Mouse (Mus musculus): Measurements from ENCODE around the gene Cd160. TPM values are rescaled to one million over a fixed set of nuclear protein-coding genes. Genes with fewer than 3 reads are reported as not detected.

Cd160 gene
- total RNA-seq (2021): under 1 TPM; 0.36 to 0.54 TPM
- long read RNA-seq, experiment 1: 0 reads
- long read RNA-seq, experiment 2: 0 reads

DNA sequence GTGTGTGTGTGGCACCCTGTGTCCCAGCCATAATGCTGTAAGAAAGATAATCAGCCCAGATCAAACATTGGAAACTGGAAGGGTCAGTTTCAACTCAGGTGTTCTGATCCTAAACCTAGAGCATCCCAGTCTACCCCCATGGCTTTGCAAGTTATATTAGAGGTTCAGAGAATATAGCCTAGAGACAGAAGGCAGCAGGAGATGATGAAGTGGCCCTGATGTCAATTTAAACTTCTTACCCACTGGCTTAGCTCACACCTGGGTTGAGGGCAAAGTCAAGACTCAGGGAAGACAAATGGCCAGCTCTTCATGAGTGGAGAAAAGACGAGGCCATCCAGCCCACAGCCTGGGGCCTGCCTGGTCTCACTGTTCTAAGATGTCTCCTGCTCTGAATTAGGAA, at the start of gene Cd160, which contains the start of gene Pdzk1:
TSS of gene Cd160 (minus strand) at position 368 of the 400 bp plus-strand sequence.
TSS of gene Pdzk1 (plus strand) at position 301 of the 400 bp plus-strand sequence.
- no peak for DNase-seq (ENCODE audit: low spot score in 2 of 2)

- DNase-seq (ENCODE audit: low spot score in 2 of 2): no peak
Measured at GRCm38 (mm10) chr3:96874808-96875571, 45.8 kb upstream of the Cd160 start.

- no peak for DNase-seq (ENCODE audit: low spot score in 2 of 2)
Measured at GRCm38 (mm10) chr3:96872501-96872900, 43.4 kb upstream of the Cd160 start.

- no peak for DNase-seq (ENCODE audit: low spot score in 2 of 2)
Measured at GRCm38 (mm10) chr3:96871070-96871469, 41.9 kb upstream of the Cd160 start.

DNA sequence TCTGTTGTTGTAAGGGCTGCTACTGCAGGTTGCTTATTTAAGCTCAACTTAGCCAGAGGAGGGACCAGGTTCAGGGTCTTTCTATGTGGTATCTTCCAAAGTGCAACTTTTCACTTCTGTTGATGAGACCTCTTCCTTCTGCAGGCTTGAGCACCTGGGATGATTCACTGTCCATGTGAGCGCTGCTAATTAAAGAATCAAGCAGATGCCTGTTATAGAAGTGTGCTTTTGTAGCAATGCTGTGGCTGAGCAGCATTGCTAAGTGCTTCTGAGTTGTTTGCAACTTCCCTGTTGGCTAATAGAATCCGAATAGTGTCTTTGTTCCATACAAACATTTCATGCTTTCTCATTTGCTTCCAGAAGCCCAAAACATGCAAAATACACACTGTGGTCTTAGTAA, 41.1 kb upstream of the Cd160 start:
- no peak for DNase-seq (ENCODE audit: low spot score in 2 of 2)

- DNase-seq (ENCODE audit: low spot score in 2 of 2): peak in 1 of 2 experiments; percentile 12
Measured at GRCm38 (mm10) chr3:96869091-96869490, 39.9 kb upstream of the Cd160 start.

- peak in 1 of 2 experiments; percentile 13 for DNase-seq (ENCODE audit: low spot score in 2 of 2)
Measured at GRCm38 (mm10) chr3:96868566-96868965, 39.4 kb upstream of the Cd160 start.

DNA sequence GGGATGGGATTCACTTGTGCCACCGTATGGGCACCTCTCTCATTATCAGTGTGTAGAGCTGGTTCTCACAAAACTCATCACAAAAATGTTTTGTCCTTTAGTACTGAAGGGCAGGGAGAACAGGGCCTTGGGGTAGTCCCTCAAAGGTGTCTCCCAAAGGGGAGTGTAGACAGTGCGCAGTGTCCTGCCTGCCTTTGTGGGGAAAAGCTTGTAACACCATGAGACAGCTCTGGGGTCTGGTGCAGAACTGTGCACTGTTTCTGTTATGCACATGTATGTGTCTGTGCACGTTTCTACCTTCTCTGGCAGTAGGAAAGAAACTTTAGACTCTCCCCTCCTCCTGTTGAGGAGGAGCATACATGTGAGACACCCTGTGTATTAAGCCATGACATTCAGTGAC, 38.7 kb upstream of the Cd160 start:
- no peak for DNase-seq (ENCODE audit: low spot score in 2 of 2)

DNA sequence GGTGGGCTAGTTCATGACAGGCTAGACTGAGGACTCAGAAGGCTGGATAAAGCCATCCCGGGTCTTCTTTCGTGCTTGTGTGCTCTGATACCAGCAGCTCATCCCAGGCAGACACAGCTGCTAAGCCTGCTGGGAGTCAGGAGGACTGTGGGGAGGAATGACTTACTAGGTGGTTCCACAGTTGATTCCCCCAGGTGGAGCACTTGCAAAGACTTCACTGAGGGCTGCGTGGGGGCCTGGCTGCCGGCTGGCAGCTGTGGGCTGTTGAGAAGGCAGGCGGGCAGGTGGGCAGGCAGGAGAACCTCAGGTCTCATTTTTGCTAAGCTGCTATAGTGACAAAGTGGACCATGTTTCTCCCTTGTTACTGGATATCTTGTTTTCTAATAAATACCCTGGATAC, 31.3 kb upstream of the Cd160 start:
- peak in 1 of 2 experiments; percentile 17 for DNase-seq (ENCODE audit: low spot score in 2 of 2)

DNA sequence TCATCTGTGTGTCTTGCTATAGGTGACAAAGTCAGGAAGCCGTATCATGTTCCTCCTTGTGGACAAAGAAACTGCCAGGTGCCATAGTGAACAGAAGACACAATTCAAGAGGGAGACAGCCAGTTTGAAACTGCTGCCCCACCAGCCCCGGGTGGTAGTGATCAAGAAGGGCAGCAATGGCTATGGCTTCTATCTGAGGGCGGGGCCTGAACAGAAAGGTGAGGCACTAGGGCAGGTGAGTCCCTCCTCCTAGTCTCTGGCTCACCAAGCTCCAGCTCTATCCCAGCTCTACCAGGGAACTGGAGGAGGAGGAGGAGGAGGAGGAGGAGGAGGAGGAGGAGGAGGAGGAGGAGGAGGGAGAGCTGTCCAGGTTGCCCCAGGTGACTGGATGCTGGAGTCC, 26.7 kb upstream of the Cd160 start:
- peak in 1 of 2 experiments; percentile 2 for DNase-seq (ENCODE audit: low spot score in 2 of 2)

DNA sequence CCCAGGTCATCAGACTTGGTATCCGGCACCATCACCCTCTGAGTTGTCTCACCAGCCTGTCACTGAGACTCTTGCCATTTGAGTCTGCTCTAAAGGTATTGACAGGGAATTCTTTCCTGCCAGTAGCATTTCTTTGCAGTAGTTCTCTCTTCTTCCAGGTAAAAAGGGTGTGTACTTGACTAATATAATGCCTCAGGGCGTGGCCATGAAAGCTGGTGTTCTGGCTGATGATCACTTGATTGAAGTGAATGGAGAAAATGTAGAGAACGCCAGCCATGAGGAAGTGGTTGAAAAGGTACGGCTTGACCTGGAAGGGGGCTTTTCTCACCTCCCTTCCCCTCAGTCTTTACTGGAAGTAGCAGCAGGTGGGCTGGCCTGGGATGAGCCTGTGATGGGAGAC, 25.2 kb upstream of the Cd160 start:
- DNase-seq (ENCODE audit: low spot score in 2 of 2): no peak

DNA sequence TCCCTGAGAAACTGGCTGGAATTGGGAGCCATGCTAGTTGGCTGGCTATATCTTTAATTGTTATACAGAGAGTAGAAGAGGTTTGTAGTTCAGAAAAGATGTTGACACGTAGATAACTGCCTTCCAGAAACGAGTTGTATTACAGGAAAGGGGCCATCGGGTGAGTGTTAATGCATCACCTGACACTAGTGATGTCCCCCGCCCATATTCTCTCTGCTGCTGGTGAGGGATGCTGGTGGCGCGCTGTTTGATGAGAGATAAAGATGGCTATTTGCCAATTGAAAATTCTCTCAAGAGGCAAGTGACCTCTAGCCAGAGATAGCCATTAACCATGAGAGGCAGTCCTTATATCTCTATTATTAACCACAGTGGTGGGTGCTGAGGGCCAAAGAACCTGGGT, 23.4 kb upstream of the Cd160 start:
- DNase-seq (ENCODE audit: low spot score in 2 of 2): no peak

- no peak for DNase-seq (ENCODE audit: low spot score in 2 of 2)
Measured at GRCm38 (mm10) chr3:96849168-96849727, 20.1 kb upstream of the Cd160 start.

GRCm38 (mm10) chr3:96848470-96848869, 19.3 kb upstream of the Cd160 start:
- no peak for DNase-seq (ENCODE audit: low spot score in 2 of 2)

DNA sequence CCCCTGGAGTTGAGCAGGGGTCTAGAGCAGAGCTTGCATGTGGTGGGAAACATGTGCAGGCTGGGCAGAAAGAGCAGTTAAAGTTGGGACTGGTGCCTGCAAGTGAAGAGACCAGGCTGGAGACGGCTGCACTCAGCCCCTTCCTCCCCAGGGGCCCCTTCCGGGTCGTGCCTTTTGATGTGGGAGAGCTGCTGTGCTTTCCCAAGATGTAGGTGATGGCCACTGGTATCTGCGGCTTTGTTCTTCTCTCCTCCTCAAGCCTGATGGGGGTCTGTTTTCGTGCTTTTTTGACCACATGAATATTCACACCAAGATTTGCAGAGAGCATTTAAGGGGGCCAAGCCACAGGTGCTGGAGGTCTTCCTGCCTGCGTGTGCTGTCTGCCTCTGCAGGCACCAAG, 18.5 kb upstream of the Cd160 start:
- no peak for DNase-seq (ENCODE audit: low spot score in 2 of 2)

DNA sequence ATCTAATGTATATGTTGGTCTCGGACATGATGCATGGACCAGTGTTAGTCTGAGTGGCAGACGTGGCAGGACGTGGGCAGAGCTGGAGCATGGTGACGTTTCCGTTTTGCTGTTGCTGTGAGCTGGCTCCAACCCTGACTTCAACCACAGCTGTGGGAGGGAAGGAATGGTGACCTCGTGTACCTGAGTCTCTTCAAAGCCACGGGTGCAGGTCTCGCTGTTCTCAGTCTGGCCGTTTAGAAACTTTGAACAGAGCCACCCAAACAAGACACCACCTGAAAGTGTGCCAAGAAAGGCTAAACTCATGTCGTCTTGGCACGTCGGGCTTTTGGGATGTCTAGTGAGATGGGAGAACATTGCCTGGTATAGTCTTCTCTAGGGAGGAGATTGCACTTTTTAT, 17.8 kb upstream of the Cd160 start:
- DNase-seq (ENCODE audit: low spot score in 2 of 2): no peak

- DNase-seq (ENCODE audit: low spot score in 2 of 2): peak in 1 of 2 experiments; percentile 31
Measured at GRCm38 (mm10) chr3:96845806-96846205, 16.7 kb upstream of the Cd160 start.

DNA sequence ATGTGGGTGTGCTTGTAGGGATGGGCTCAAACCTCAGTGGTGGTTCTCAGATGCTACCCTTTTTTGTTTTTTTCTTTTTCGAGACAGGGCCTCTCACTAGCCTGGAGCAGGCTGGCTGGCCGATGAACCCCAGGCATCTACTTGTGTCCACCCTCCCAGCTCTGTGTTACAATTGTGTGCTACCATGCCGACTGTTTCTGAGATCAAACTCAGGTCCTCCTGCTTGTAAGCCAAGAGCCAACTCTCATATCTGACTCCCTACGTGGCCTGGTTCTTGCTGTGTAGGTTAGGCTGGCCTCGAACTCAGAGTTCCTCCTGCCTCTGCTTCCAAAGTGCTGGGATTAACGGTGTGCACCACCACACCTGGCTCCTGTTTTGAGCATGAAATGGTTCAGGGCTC, 16.0 kb upstream of the Cd160 start:
- DNase-seq (ENCODE audit: low spot score in 2 of 2): no peak

DNA sequence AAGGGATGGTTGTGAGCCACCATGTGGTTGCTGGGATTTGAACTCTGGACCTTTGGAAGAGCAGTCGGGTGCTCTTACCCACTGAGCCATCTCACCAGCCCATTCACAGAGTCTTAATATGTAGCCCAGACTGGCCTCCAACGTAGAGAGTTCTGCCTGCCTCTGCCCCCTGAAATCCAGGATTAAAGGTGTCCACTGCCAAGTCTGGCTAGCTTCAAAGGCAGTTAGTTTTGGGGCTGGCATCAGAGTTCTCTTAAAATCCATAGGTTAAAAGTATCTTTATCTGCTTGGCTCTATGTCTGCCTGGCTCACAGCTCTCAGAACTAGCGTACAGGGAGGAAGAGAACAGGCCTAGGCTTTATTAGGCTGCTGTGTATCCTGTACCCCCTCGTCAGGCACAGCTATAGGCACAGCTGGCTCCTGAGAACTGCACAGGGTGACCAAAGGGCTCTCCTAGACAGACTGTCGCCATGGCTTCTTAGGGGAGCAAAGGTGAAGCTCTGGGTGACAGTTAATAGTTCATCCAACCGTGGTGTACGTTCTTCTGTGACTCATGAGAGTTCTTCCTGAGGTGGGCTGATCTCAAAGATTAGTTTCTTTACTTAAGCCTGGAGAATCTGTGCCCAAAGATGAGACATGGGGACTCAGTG, 10.0 kb upstream of the Cd160 start:
- no peak for DNase-seq (ENCODE audit: low spot score in 2 of 2)

- DNase-seq (ENCODE audit: low spot score in 2 of 2): no peak
Measured at GRCm38 (mm10) chr3:96836414-96836813, 7.3 kb upstream of the Cd160 start.

GRCm38 (mm10) chr3:96834587-96835348, 5.6 kb upstream of the Cd160 start:
- no peak for DNase-seq (ENCODE audit: low spot score in 2 of 2)

Data from adrenal gland, adult 18-20 months (tissue).